Mouse (Mus musculus) adrenal gland, adult 8-10 months (tissue): ENCODE results near the gene Gm20823. TPM values are rescaled to one million over a fixed set of nuclear protein-coding genes. Genes with fewer than 3 reads are reported as not detected.
"Not testable (repeated sequence)": the region's sequence is repeated elsewhere in the genome, so short reads cannot be mapped to it uniquely, and the experiment has no call there.

Source experiments
- DNase-seq: peaks from one replicate; pipeline ENCODE4 v3.0.0; 2022
- total RNA-seq, 4 experiments: library from RNA; stranded (reverse); gene quantifications; 2 replicates each; pipeline ENCODE4 v1.2.4; 2022

The Gm20823 gene
- not detected for total RNA-seq

DNA sequence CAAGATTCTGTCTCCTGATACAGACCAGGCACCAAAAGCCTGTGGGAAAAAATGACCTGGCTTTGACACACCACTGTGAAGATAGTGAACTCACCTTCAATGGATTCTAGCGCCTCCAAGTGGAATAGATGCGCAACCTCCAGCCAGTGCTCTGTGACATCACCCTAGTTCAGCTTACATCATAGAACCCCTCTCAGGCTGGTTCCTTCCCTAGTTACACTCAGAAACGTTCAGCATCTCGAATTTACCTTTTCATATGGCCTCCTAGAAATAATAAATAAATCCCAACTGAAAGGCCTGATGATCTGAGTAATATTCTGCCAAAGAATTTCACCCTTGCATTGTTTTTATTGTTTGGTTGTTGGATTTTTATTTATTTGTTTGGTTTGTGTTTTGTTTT lies at the start of gene Gm20823:
Gene Gm20823 (minus strand): TSS at position 101 of the 400 bp plus-strand sequence.
- DNase-seq, result not testable (repeated sequence)
